Mouse (Mus musculus) right cerebral cortex, postnatal 25 days (tissue): ENCODE data around the gene Vps41.

Experiments used
- DNase-seq: peaks from one replicate; pipeline ENCODE4 v3.0.0; 2022

Gene Vps41

GRCm38 (mm10) chr13:18892910-18893309 is 175.8 kb downstream of the Vps41 start:
- DNase-seq = peak; percentile 72

DNA sequence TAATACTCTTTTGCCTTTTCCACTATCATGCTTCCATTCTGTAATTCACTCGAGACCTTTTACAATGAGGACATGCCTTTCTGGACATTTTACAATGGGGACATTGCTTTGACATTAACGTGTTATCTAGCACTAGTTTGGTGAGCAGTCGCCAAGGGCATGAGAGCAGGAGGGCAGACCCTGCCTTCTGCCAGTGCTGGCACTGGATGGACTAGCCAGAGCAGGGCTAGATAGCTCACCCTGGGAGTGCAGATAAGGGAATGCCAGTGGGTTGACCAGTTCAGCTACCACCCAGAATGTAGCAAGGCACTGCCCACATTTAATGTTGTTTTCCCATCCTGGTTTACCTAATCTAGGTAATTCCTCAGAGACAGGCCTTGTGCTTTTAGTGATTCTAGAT is 179.7 kb downstream of the Vps41 start:
- DNase-seq = no peak

GRCm38 (mm10) chr13:18903623-18904022 is 186.5 kb downstream of the Vps41 start:
- no peak for DNase-seq

- DNase-seq = no peak
Observed at GRCm38 (mm10) chr13:18914774-18915173, 197.7 kb downstream of the Vps41 start.
